Mouse (Mus musculus) hindbrain, embryonic 12.5 days (tissue): Measurements from ENCODE around the gene Stub1. TPM values are rescaled to one million over a fixed set of nuclear protein-coding genes. Genes with fewer than 3 reads are reported as not detected.

Experiments
- ATAC-seq: fragments of 200-750 bp; cut with Nextera tagmentation; 2 replicates; pipeline ENCODE4 v1.8.0; 2017; ENCODE audit warnings: moderate TSS enrichment; ENCODE audit not compliant: low FRiP score
- H3K27ac ChIP-seq: fragments of 300-500 bp; sonication (generic); 2 replicates; pipeline ENCODE4 v1.5.1; 2016; ENCODE audit warnings: mild to moderate bottlenecking
- H3K27me3 ChIP-seq: fragments of 300-500 bp; sonication (generic); 2 replicates; pipeline ENCODE4 v1.6.1; 2016; ENCODE audit warnings: mild to moderate bottlenecking
- H3K36me3 ChIP-seq: fragments of 300-500 bp; sonication (generic); 2 replicates; pipeline ENCODE4 v1.6.1; 2016; ENCODE audit warnings: mild to moderate bottlenecking
- H3K4me1 ChIP-seq: fragments of 300-500 bp; sonication (generic); 2 replicates; pipeline ENCODE4 v1.6.1; 2016
- H3K4me2 ChIP-seq: fragments of 300-500 bp; sonication (generic); replicated peaks from 2 replicates; pipeline ENCODE4 v1.6.1; 2016; ENCODE audit warnings: mild to moderate bottlenecking
- H3K4me3 ChIP-seq: fragments of 300-500 bp; sonication (generic); 2 replicates; pipeline ENCODE4 v1.5.1; 2016; ENCODE audit warnings: mild to moderate bottlenecking
- H3K9ac ChIP-seq: fragments of 300-500 bp; sonication (generic); 2 replicates; pipeline ENCODE4 v1.6.1; 2016; ENCODE audit warnings: mild to moderate bottlenecking, moderate library complexity
- H3K9me3 ChIP-seq: fragments of 300-500 bp; sonication (generic); replicated peaks from 2 replicates; pipeline ENCODE4 v1.6.1; 2016; ENCODE audit warnings: mild to moderate bottlenecking
- WGBS: fragments of 180-500 bp; shearing (Covaris S2); methylation state at CpG from one replicate; pipeline ENCODE4 v1.1.7; 2016; 5-methylcytosine and 5-hydroxymethylcytosine counted together
- polyA plus RNA-seq: library from polyadenylated mRNA; unstranded; fragments of >200 nt; fragmentation: Nextera tagmentation; extraction: Ambion mirVana; gene quantifications from 2 replicates; pipeline ENCODE4 v1.2.1, GENCODE M21; 2016

The Stub1 gene
- 271 and 291 TPM in 2 replicates for polyA plus RNA-seq

- Histone ChIP-seq H3K36me3 (peaks cover 35% of the 10 kb centered on the region), H3K27ac (peak within 1 kb of the TSS; percentile 96), H3K4me1 (peaks cover 82% of the 10 kb centered on the region), H3K9me3 (no peaks in the 10 kb centered on the region), H3K9ac (peak within 1 kb of the TSS; percentile 84), H3K4me3 (peak within 1 kb of the TSS; percentile 73), H3K4me2 (peak within 1 kb of the TSS; percentile 89), H3K27me3 (no peaks in the 10 kb centered on the region)
- peak; percentile 59 for ATAC-seq
- under 1% methylated on average over 24 of the region's 24 CpGs for whole genome bisulfite sequencing
Observed at GRCm38 (mm10) chr17:25833291-25833663, at the start of gene Stub1. Gene Stub1, minus strand, starts transcription at chr17:25833404.

- Histone ChIP-seq H3K36me3 (peaks cover 51% of the 10 kb centered on the region), H3K4me3 (no peak overlapping the region), H3K9me3 (no peaks in the 10 kb centered on the region), H3K4me2 (no peak overlapping the region), H3K9ac (no peak overlapping the region), H3K27me3 (no peaks in the 10 kb centered on the region), H3K27ac (no peak overlapping the region), H3K4me1 (peaks cover 23% of the 10 kb centered on the region)
- ATAC-seq: no peak
- 29% methylated on average over 5 of the region's 5 CpGs for whole genome bisulfite sequencing
Observed at GRCm38 (mm10) chr17:25882306-25882705, 49.1 kb upstream of the Stub1 start.

DNA sequence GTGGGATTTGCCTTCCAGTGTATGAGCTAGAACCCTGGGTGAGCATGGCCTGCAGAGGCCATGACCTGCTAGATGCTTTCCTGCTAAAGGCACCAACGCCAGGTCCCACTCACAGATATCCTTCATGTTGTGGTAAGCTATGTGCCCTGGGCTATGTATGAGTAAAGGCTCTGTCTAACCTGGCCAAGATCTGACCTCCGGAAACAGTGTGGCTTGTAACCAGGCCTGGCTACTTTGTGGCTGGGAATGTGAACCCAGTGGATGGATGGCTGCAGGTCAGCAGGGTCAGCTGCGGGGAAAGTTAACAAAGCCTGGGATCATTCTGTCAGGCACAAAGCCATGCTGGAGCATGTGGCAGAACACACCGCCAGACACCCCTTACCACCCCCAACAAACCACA is 48.5 kb upstream of the Stub1 start:
- no peak for ATAC-seq
- Histone ChIP-seq H3K36me3 (peaks cover 48% of the 10 kb centered on the region), H3K9me3 (no peaks in the 10 kb centered on the region), H3K27me3 (no peaks in the 10 kb centered on the region), H3K4me2 (no peak overlapping the region), H3K27ac (peak overlapping the region; percentile 80), H3K4me1 (peaks cover 28% of the 10 kb centered on the region), H3K9ac (peak overlapping the region; percentile 51), H3K4me3 (no peak overlapping the region)
- WGBS: 14% methylated on average over 4 of the region's 4 CpGs

DNA sequence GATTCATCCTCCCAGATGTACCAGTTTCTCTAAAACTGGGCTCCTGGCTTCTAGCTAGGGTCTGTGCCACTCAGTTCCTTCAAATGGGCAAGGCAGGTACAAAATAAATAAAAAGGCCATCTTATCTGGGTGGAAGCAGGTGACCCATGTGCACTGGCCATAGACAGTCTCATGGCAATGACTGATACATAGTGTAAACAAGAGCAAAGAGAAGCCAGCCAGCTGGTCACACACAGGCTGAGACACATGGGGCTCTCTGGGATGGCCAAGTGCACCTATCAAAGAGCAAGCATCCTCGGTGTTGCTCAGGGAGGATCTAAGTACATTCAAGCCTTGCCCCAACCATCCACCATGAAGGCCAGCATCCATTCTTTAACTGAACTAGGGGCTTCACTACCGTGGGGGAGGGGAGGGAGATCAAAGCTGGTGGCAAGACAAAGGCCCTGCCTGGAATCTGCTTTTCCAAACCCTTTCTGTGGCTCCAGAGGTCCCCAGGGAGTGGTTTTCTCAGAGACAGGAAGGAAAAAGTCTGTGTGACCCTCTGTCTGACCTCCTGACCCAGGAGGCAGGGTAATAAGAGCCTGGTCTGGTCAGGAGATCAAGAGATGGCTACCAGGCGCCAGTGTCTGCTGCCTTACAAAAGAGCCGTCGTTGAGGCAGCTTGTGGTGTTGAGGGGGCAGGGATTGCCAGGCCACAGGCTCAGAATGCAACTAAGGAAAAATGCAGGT is 47.9 kb upstream of the Stub1 start:
- 3% methylated on average over 5 of the region's 5 CpGs for WGBS
- no peaks in the 10 kb centered on the region for H3K27me3 ChIP-seq
- ATAC-seq: no peak
- H3K9me3 ChIP-seq: no peaks in the 10 kb centered on the region
- H3K4me2 ChIP-seq: no peak overlapping the region
- H3K36me3 ChIP-seq: peaks cover 48% of the 10 kb centered on the region
- no peak overlapping the region for H3K4me3 ChIP-seq
- H3K4me1 ChIP-seq: peaks cover 34% of the 10 kb centered on the region
- peak overlapping the region; percentile 80 for H3K27ac ChIP-seq
- peak overlapping the region; percentile 51 for H3K9ac ChIP-seq

GRCm38 (mm10) chr17:25880196-25880910 is 47.1 kb upstream of the Stub1 start, which contains the start of gene Wfikkn1:
Gene Wfikkn1, minus strand, starts transcription at chr17:25880858.
- Histone ChIP-seq H3K9ac (peak within 1 kb of the TSS; percentile 51), H3K27me3 (no peaks in the 10 kb centered on the region), H3K27ac (peak within 1 kb of the TSS; percentile 80), H3K9me3 (no peaks in the 10 kb centered on the region), H3K4me2 (no peak within 1 kb of the TSS), H3K4me3 (no peak within 1 kb of the TSS), H3K36me3 (peaks cover 48% of the 10 kb centered on the region), H3K4me1 (peaks cover 39% of the 10 kb centered on the region)
- whole genome bisulfite sequencing: 26% methylated on average over 5 of the region's 5 CpGs
- no peak for ATAC-seq

GRCm38 (mm10) chr17:25879750-25880149 is 46.5 kb upstream of the Stub1 start:
- ATAC-seq: no peak
- Histone ChIP-seq H3K4me3 (no peak overlapping the region), H3K9ac (no peak overlapping the region), H3K36me3 (peaks cover 44% of the 10 kb centered on the region), H3K4me1 (peaks cover 39% of the 10 kb centered on the region), H3K27ac (no peak overlapping the region), H3K4me2 (no peak overlapping the region), H3K27me3 (no peaks in the 10 kb centered on the region), H3K9me3 (no peaks in the 10 kb centered on the region)
- 71% methylated on average over 8 of the region's 8 CpGs for WGBS

DNA sequence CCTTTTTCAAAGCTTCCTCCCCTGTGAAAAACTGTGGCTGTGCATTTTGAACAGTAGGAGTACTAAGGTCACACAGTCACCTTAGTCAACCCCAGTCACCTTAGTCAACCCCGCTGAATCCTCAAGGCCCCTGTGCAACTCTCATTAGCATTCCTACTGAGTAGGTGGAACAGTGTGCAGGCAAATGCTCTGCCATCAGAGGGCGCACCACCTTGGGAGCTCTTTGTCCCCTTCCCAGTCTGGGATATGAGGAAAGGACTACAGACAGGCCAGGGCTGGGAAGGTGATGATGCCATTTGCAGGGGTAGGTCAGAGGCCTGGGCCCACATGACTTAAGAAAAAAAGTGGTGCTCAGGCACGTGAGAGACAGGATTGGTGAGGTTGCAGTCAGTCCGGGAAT is 46.1 kb upstream of the Stub1 start:
- no peak for ATAC-seq
- no peak overlapping the region for H3K4me2 ChIP-seq
- 36% methylated on average over 4 of the region's 4 CpGs for whole genome bisulfite sequencing
- peaks cover 39% of the 10 kb centered on the region for H3K36me3 ChIP-seq
- no peaks in the 10 kb centered on the region for H3K27me3 ChIP-seq
- no peak overlapping the region for H3K9ac ChIP-seq
- no peaks in the 10 kb centered on the region for H3K9me3 ChIP-seq
- H3K4me3 ChIP-seq: no peak overlapping the region
- no peak overlapping the region for H3K27ac ChIP-seq
- H3K4me1 ChIP-seq: peaks cover 40% of the 10 kb centered on the region

DNA sequence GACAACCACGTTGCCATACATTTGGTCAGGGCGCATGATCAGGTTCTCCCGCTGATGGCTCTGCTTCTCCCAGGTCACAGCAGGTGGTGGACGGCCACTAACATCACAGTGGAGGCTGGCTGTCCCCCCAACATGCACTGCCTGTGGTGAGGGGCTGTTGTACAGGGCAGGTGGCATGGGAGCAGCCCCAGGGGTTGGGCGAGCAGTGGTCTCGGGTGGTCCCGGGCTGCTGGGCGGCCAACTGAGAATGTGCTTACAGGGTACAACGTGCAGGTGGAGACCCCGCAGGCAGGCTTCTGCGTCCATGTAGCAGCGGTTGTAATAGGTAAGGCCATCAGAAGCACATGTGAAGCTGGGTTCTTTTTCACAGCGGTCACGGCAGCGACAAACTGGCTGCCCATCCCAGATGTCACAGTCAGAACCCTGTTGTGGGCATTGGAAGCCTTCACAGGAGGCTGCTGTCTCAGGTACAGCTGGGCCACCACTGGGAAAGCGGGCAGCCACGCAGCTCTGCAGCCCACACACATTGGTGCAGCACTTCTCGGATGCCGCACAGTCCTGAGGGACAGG is 45.5 kb upstream of the Stub1 start:
- Histone ChIP-seq H3K36me3 (peaks cover 34% of the 10 kb centered on the region), H3K27ac (no peak overlapping the region), H3K9me3 (no peaks in the 10 kb centered on the region), H3K4me3 (no peak overlapping the region), H3K4me2 (no peak overlapping the region), H3K9ac (no peak overlapping the region), H3K27me3 (no peaks in the 10 kb centered on the region), H3K4me1 (peaks cover 46% of the 10 kb centered on the region)
- WGBS: 88% methylated on average over 19 of the region's 19 CpGs
- no peak for ATAC-seq

- no peaks in the 10 kb centered on the region for H3K9me3 ChIP-seq
- no peak overlapping the region for H3K9ac ChIP-seq
- no peaks in the 10 kb centered on the region for H3K27me3 ChIP-seq
- 93% methylated on average over 32 of the region's 32 CpGs for WGBS
- peaks cover 27% of the 10 kb centered on the region for H3K36me3 ChIP-seq
- ATAC-seq: no peak
- H3K4me2 ChIP-seq: no peak overlapping the region
- H3K4me1 ChIP-seq: peaks cover 46% of the 10 kb centered on the region
- H3K27ac ChIP-seq: no peak overlapping the region
- no peak overlapping the region for H3K4me3 ChIP-seq
Observed at GRCm38 (mm10) chr17:25877741-25878610, 44.8 kb upstream of the Stub1 start.

- WGBS: 98% methylated on average over 3 of the region's 3 CpGs
- ATAC-seq: no peak
- H3K4me3 ChIP-seq: no peak overlapping the region
Observed at GRCm38 (mm10) chr17:25877025-25877424, 43.8 kb upstream of the Stub1 start.

GRCm38 (mm10) chr17:25876347-25876915 is 43.2 kb upstream of the Stub1 start:
- Histone ChIP-seq H3K9ac (peak overlapping the region; percentile 81), H3K4me1 (peaks cover 37% of the 10 kb centered on the region), H3K4me2 (peak overlapping the region; percentile 93), H3K27me3 (no peaks in the 10 kb centered on the region), H3K36me3 (peaks cover 16% of the 10 kb centered on the region), H3K27ac (peak overlapping the region; percentile 96; the same call in 1 of the 2 replicates), H3K9me3 (no peaks in the 10 kb centered on the region), H3K4me3 (peak overlapping the region; percentile 79)
- 57% methylated on average over 10 of the region's 10 CpGs for WGBS
- ATAC-seq: no peak

More at GRCm38 (mm10) chr17:25877025-25877424, 43.8 kb upstream of the Stub1 start:
- peaks cover 42% of the 10 kb centered on the region for H3K4me1 ChIP-seq
- no peak overlapping the region for H3K9ac ChIP-seq
- no peaks in the 10 kb centered on the region for H3K27me3 ChIP-seq
- no peak overlapping the region for H3K27ac ChIP-seq
- H3K4me2 ChIP-seq: no peak overlapping the region
- H3K9me3 ChIP-seq: no peaks in the 10 kb centered on the region
- H3K36me3 ChIP-seq: peaks cover 20% of the 10 kb centered on the region
